Mouse (Mus musculus) hindbrain, embryonic 11.5 days (tissue): Measurements from ENCODE around the gene St3gal5. TPM values are rescaled to one million over a fixed set of nuclear protein-coding genes. Genes with fewer than 3 reads are reported as not detected.

Source experiments
- ATAC-seq: fragments of 200-750 bp; cut with Nextera tagmentation; 2 replicates; pipeline ENCODE4 v1.8.0; 2017; ENCODE audit warnings: mild to moderate bottlenecking, moderate TSS enrichment, moderate library complexity; ENCODE audit not compliant: low FRiP score
- DNase-seq: peaks from one replicate; pipeline ENCODE4 v3.0.0-alpha.2; 2015; ENCODE audit warnings: low spot score
- H3K27ac ChIP-seq: fragments of 300-500 bp; sonication (generic); 2 replicates; pipeline ENCODE4 v1.5.1; 2014; ENCODE audit warnings: mild to moderate bottlenecking, low read depth, low read length
- H3K27me3 ChIP-seq: fragments of 300-500 bp; sonication (generic); 2 replicates; pipeline ENCODE4 v1.6.1; 2014; ENCODE audit warnings: mild to moderate bottlenecking, low read length, moderate library complexity, mixed read lengths; ENCODE audit not compliant: control insufficient read depth, insufficient read depth
- H3K36me3 ChIP-seq: fragments of 300-500 bp; sonication (generic); 2 replicates; pipeline ENCODE4 v1.6.1; 2014; ENCODE audit warnings: mild to moderate bottlenecking, low read length, moderate library complexity, mixed read lengths; ENCODE audit not compliant: control insufficient read depth, insufficient read depth
- H3K4me1 ChIP-seq: fragments of 300-500 bp; sonication (generic); replicated peaks from 2 replicates; pipeline ENCODE4 v1.6.1; 2014; ENCODE audit warnings: low read length, mixed read lengths; ENCODE audit not compliant: control insufficient read depth, insufficient read depth
- H3K4me2 ChIP-seq: fragments of 300-500 bp; sonication (generic); replicated peaks from 2 replicates; pipeline ENCODE4 v1.6.1; 2014; ENCODE audit warnings: mild to moderate bottlenecking, low read depth, low read length
- H3K4me3 ChIP-seq: fragments of 300-500 bp; sonication (generic); 2 replicates; pipeline ENCODE4 v1.5.1; 2014; ENCODE audit warnings: low read depth, low read length
- H3K9ac ChIP-seq: fragments of 300-500 bp; sonication (generic); 2 replicates; pipeline ENCODE4 v1.6.1; 2014; ENCODE audit warnings: low read depth, low read length
- H3K9me3 ChIP-seq: fragments of 300-500 bp; sonication (generic); 2 replicates; pipeline ENCODE4 v1.6.1; 2016; ENCODE audit warnings: low read length; ENCODE audit not compliant: control insufficient read depth
- WGBS: fragments of 180-500 bp; shearing (Covaris S2); extraction: QIAGEN DNeasy Blood & Tissue Kit; methylation state at CpG from one replicate; pipeline ENCODE4 v1.1.7; 2014; 5-methylcytosine and 5-hydroxymethylcytosine counted together
- polyA plus RNA-seq: library from polyadenylated mRNA; unstranded; fragments of >200 nt; fragmentation: Nextera tagmentation; extraction: Ambion mirVana; gene quantifications from 2 replicates; pipeline ENCODE4 v1.2.1, GENCODE M21; 2014

St3gal5 gene
- polyA plus RNA-seq, 1 experiment from 2014 or later, result 50.4 TPM

DNA sequence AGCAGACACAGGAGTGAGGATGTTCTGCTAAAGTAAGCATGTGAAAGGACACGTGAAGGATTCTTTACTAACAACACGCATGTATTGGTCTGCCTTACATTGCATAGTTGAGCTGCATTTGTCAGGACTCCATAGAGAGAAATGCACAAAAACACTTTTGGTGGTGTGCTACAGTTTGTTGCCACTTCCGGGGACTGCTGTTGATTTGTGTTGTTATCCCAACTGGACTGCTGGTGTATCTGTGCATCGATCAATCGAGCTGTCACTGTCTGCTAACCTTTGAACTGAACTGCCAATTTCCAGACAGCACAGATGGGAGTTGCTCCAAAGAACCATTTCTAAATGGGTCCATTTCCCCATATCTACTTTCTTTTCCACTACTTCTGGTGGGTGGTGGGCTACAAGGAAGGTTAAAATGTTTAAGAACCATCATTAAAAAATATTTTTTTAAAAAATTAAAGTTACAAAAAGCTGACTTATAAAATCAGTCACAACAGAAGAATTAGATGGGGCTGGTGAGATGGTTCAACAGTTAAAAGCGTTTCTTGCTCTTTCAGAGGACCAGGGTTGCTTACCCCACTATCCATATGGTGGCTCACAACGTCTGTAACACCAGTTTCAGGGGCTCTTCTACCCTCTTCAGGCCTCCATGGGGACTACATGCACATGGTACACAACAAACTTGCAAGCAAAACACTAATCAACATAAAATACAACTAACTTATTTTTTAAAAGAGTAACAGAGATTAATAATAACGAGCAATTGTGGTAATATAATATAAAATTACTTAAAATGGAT is 61.8 kb downstream of the St3gal5 start:
- no peaks in the 10 kb centered on the region for H3K9me3 ChIP-seq
- H3K36me3 ChIP-seq, result no peaks in the 10 kb centered on the region
- H3K4me3 ChIP-seq, result no peak overlapping the region
- WGBS, result 84% methylated on average over 8 of the region's 8 CpGs
- H3K4me2 ChIP-seq, result no peak overlapping the region
- ATAC-seq, result no peak
- H3K4me1 ChIP-seq, result no peaks in the 10 kb centered on the region
- DNase-seq, result no peak
- no peak overlapping the region for H3K27ac ChIP-seq
- no peaks in the 10 kb centered on the region for H3K27me3 ChIP-seq
- H3K9ac ChIP-seq, result no peak overlapping the region

DNA sequence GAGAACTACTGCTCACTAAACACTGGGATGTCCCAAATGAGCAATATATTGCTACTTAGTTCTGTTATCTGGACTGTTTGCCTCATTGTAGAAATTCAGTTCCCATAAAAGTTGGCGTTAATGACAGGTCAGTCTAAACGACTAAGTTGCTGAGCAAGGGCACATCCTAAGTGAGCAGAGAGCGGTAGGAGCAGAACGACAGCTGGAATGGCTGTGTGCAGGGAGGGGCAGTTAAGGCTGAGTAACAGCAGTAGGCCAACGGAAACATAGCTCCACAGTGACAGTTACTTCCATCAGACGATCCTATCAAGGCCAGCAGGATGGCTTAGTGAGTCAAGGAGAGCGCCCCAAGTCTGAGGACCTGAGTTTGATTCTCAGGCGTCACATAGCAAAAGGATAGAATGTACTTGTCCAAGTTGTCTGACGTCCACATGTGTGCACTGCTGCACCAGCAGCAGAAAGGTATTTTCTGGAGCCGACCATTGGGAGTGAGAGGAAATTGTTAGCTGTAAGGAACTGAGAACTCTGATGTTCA is 62.5 kb downstream of the St3gal5 start:
- no peak overlapping the region for H3K27ac ChIP-seq
- no peaks in the 10 kb centered on the region for H3K9me3 ChIP-seq
- ATAC-seq, result no peak
- no peak overlapping the region for H3K4me3 ChIP-seq
- no peaks in the 10 kb centered on the region for H3K27me3 ChIP-seq
- no peak overlapping the region for H3K9ac ChIP-seq
- 84% methylated on average over 10 of the region's 10 CpGs for WGBS
- no peaks in the 10 kb centered on the region for H3K36me3 ChIP-seq
- H3K4me1 ChIP-seq, result no peaks in the 10 kb centered on the region
- DNase-seq, result no peak
- H3K4me2 ChIP-seq, result no peak overlapping the region

DNA sequence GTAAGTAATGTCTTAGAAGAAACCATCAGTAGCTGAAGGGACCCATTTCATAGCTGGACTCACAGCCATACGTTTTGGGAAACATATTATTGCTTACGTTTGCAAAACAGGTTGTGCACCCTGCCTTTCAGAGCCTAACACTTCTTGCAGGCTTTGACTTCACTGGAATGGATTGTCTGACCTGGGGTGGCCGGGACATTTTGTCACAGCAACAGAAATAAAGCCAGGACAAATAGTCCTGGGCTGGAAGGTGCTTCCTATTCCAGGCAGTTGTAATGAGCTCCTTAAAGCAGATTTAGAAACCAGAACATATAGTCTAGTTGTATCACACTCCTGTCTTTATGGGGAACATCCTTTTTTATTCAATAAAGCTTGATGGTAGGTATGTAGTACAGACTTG is 63.6 kb downstream of the St3gal5 start:
- ATAC-seq (no peak), DNase-seq (no peak)
- Histone ChIP-seq H3K36me3 (no peaks in the 10 kb centered on the region), H3K9me3 (no peaks in the 10 kb centered on the region), H3K9ac (no peak overlapping the region), H3K4me1 (no peaks in the 10 kb centered on the region), H3K4me2 (no peak overlapping the region), H3K27ac (no peak overlapping the region), H3K27me3 (no peaks in the 10 kb centered on the region), H3K4me3 (no peak overlapping the region)
- 77% methylated on average over 3 of the region's 3 CpGs for WGBS

GRCm38 (mm10) chr6:72161751-72162150 is 64.4 kb downstream of the St3gal5 start:
- DNase-seq, result no peak
- H3K4me2 ChIP-seq, result no peak overlapping the region
- no peak overlapping the region for H3K27ac ChIP-seq
- no peaks in the 10 kb centered on the region for H3K9me3 ChIP-seq
- H3K27me3 ChIP-seq, result no peaks in the 10 kb centered on the region
- 85% methylated on average over 5 of the region's 5 CpGs for WGBS
- no peaks in the 10 kb centered on the region for H3K4me1 ChIP-seq
- H3K9ac ChIP-seq, result no peak overlapping the region
- no peaks in the 10 kb centered on the region for H3K36me3 ChIP-seq
- no peak overlapping the region for H3K4me3 ChIP-seq
- ATAC-seq, result no peak

GRCm38 (mm10) chr6:72162155-72162890 is 64.9 kb downstream of the St3gal5 start:
- WGBS, result 42% methylated on average over 19 of the region's 19 CpGs
- DNase-seq (peak; percentile 18), ATAC-seq (no peak)
- Histone ChIP-seq H3K9me3 (no peaks in the 10 kb centered on the region), H3K36me3 (no peaks in the 10 kb centered on the region), H3K4me3 (no peak overlapping the region), H3K4me1 (no peaks in the 10 kb centered on the region), H3K4me2 (no peak overlapping the region), H3K9ac (no peak overlapping the region), H3K27ac (no peak overlapping the region), H3K27me3 (no peaks in the 10 kb centered on the region)

GRCm38 (mm10) chr6:72164321-72165275 is 67.2 kb downstream of the St3gal5 start:
- no peak overlapping the region for H3K27ac ChIP-seq
- ATAC-seq (peak; percentile 81), DNase-seq (peak; percentile 95)

GRCm38 (mm10) chr6:72165907-72166306 is 68.5 kb downstream of the St3gal5 start:
- no peak for DNase-seq
- H3K4me2 ChIP-seq, result no peak overlapping the region
- ATAC-seq, result no peak
- no peak overlapping the region for H3K4me3 ChIP-seq
- no peak overlapping the region for H3K9ac ChIP-seq
- no peak overlapping the region for H3K27ac ChIP-seq
- no peaks in the 10 kb centered on the region for H3K9me3 ChIP-seq
- H3K36me3 ChIP-seq, result no peaks in the 10 kb centered on the region
- no peaks in the 10 kb centered on the region for H3K4me1 ChIP-seq
- no peaks in the 10 kb centered on the region for H3K27me3 ChIP-seq
- WGBS, result 48% methylated on average over 2 of the region's 2 CpGs

More at GRCm38 (mm10) chr6:72164321-72165275, 67.2 kb downstream of the St3gal5 start:
- Histone ChIP-seq H3K27me3 (no peaks in the 10 kb centered on the region), H3K4me1 (no peaks in the 10 kb centered on the region), H3K4me2 (no peak overlapping the region), H3K9me3 (no peaks in the 10 kb centered on the region), H3K36me3 (no peaks in the 10 kb centered on the region), H3K4me3 (no peak overlapping the region), H3K9ac (no peak overlapping the region)
- WGBS, result 23% methylated on average over 20 of the region's 20 CpGs

DNA sequence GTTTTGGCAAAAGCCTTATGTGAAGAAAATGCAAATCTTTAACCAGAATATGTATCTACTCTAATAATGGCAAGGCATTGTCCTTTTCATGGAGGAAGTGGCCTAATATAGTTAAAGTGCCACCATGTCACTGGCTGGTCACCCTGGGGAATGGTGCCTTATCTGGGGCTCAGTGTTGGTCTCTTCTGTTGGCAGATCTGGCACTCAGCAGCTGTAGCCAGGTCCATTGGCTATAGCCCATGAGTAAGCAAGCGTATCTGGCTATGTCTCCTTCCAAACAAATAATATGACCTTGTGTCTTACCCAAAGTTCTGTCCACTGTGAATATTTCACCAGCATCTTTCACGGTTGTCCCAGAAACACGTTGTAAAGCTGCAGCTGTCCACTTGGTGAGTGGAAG is 74.0 kb downstream of the St3gal5 start:
- Histone ChIP-seq H3K27me3 (no peaks in the 10 kb centered on the region), H3K4me3 (no peak overlapping the region), H3K9me3 (no peaks in the 10 kb centered on the region), H3K36me3 (no peaks in the 10 kb centered on the region), H3K4me2 (no peak overlapping the region), H3K27ac (no peak overlapping the region), H3K9ac (no peak overlapping the region), H3K4me1 (no peaks in the 10 kb centered on the region)
- DNase-seq, result no peak
- no peak for ATAC-seq
- WGBS, result 87% methylated on average over 3 of the region's 3 CpGs
